Mouse (Mus musculus): Measurements from ENCODE around the gene Gm49393. TPM values are rescaled to one million over a fixed set of nuclear protein-coding genes. Genes with fewer than 3 reads are reported as not detected.
"Not testable (repeated sequence)": the region's sequence is repeated elsewhere in the genome, so short reads cannot be mapped to it uniquely, and the experiment has no call there.

Gm49393 gene
- not detected in 2 replicates for polyA plus RNA-seq (2015; fragmentation: Nextera tagmentation; extraction: Ambion mirVana)

GRCm38 (mm10) chr13:60935490-60935889 is at the start of gene Gm49393:
Gm49393 (minus strand) TSS chr13:60935590.
- not testable (repeated sequence) for H3K4me1 ChIP-seq (replicated peaks); H3K27ac ChIP-seq; H3K9ac ChIP-seq; H3K4me3 ChIP-seq; H3K36me3 ChIP-seq; H3K27me3 ChIP-seq; ATAC-seq (ENCODE audit: low FRiP score); H3K4me2 ChIP-seq
- peaks cover 19% of the 10 kb centered on the region for H3K9me3 ChIP-seq
- 77% methylated on average over 2 of the region's 2 CpGs for WGBS

- H3K4me1 ChIP-seq (replicated peaks); H3K4me3 ChIP-seq; H3K27me3 ChIP-seq; H3K27ac ChIP-seq; H3K9ac ChIP-seq; ATAC-seq (ENCODE audit: low FRiP score); H3K4me2 ChIP-seq; H3K9me3 ChIP-seq; H3K36me3 ChIP-seq: not testable (repeated sequence)
- WGBS = 65% methylated on average over 4 of the region's 4 CpGs
These were observed 36.9 kb upstream of the Gm49393 start for GRCm38 (mm10) chr13:60972319-60972718.

DNA sequence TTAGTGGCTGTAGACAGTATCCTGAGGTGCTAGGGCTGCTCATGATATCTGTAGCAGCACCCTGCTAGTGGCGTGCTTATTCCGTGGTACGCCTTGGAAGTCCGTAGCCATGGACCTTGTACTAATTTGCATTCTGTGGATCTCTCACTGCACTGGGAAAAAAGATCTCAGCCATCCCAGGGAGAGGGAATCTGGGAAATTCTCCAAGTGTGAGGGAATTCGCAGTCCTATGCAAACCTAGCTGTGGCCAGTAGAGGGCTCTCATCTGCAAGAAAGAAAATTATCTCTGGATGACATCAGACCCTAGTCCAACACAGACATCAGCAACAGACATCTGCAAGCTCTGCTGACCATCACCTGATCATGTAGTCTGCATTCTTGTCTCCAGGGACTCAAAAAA is 28.6 kb upstream of the Gm49393 start:
- not testable (repeated sequence) for H3K27me3 ChIP-seq; H3K4me3 ChIP-seq; H3K36me3 ChIP-seq; H3K9ac ChIP-seq; H3K27ac ChIP-seq; ATAC-seq (ENCODE audit: low FRiP score); H3K4me2 ChIP-seq; H3K4me1 ChIP-seq (replicated peaks)
- H3K9me3 ChIP-seq = peaks cover 25% of the 10 kb centered on the region; the same call in 1 of the 2 replicates
- WGBS = 32% methylated on average over 4 of the region's 5 CpGs

DNA sequence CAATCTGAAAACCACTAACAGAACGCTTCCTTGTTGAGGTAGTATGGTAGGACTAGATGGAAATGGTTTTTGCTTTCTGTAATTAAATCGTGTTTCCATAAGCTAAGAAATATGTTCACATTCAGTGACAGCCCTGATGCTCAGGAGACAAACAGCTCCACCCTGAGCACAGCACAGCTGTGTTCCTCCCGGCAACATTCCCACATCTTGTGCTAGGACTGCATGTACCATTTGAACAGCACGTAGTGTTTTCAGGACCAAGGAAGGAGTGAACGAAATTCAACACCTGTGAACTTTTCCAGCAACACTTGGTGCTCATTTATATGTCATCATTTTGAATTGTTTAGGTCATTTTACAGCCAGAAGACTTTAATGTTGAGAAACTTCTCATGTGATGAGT is 26.3 kb upstream of the Gm49393 start:
- no peak overlapping the region for H3K4me2 ChIP-seq
- no peak for ATAC-seq (ENCODE audit: low FRiP score)
- 73% methylated on average over 5 of the region's 5 CpGs for WGBS

DNA sequence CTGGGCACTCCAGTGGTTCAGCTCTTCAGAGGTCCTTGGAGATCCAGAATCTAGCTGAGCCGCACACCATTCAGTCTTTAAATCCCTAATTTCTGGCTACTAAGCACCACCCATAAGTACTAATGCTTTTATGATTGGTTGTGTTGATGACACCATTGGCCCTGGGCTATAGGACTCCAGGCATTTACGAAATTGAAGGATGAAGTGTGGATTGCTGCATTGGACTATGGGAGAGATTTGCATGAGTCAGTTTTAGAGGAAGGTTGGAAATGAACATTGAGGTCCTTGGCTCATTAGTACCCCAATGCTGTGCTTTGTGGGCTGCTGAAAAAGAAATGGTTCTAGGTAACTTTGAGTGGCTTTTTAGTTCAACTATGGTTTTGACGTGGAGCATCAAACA is 6.5 kb upstream of the Gm49393 start, which contains the start of gene Tpbpa:
Tpbpa (minus strand) TSS at position 101 of the 400 bp plus-strand sequence.
- not testable (repeated sequence) for ATAC-seq (ENCODE audit: low FRiP score); H3K9ac ChIP-seq; H3K36me3 ChIP-seq; H3K4me2 ChIP-seq; H3K4me3 ChIP-seq; H3K27ac ChIP-seq; H3K27me3 ChIP-seq; H3K4me1 ChIP-seq (replicated peaks)
- peaks cover 12% of the 10 kb centered on the region; the same call in 1 of the 2 replicates for H3K9me3 ChIP-seq
- 81% methylated on average over 3 of the region's 3 CpGs for WGBS

More for the DNA sequence above, 26.3 kb upstream of the Gm49393 start:
- Histone ChIP-seq H3K9ac (no peak overlapping the region), H3K36me3 (no peaks in the 10 kb centered on the region), H3K27me3 (no peaks in the 10 kb centered on the region), H3K9me3 (peaks cover 29% of the 10 kb centered on the region; the same call in 1 of the 2 replicates), H3K27ac (no peak overlapping the region), H3K4me1 (replicated peaks) (no peaks in the 10 kb centered on the region), H3K4me3 (no peak overlapping the region)

GRCm38 (mm10) chr13:60936500-60936901 is 1.1 kb upstream of the Gm49393 start, which contains the start of the genes Gm49391 and Ctla2a:
Gm49391 (minus strand) TSS chr13:60936571.
Ctla2a (minus strand) TSS chr13:60936625.
- H3K36me3 ChIP-seq = no peaks in the 10 kb centered on the region
- no peak within 1 kb of the TSS for H3K9ac ChIP-seq
- no peak within 1 kb of the TSS for H3K27ac ChIP-seq
- H3K27me3 ChIP-seq = no peaks in the 10 kb centered on the region
- H3K9me3 ChIP-seq = peaks cover 19% of the 10 kb centered on the region
- H3K4me1 ChIP-seq (replicated peaks) = no peaks in the 10 kb centered on the region
- ATAC-seq (ENCODE audit: low FRiP score) = no peak
- no peak within 1 kb of the TSS for H3K4me2 ChIP-seq
- WGBS = 74% methylated on average over 5 of the region's 5 CpGs
- no peak within 1 kb of the TSS for H3K4me3 ChIP-seq

DNA sequence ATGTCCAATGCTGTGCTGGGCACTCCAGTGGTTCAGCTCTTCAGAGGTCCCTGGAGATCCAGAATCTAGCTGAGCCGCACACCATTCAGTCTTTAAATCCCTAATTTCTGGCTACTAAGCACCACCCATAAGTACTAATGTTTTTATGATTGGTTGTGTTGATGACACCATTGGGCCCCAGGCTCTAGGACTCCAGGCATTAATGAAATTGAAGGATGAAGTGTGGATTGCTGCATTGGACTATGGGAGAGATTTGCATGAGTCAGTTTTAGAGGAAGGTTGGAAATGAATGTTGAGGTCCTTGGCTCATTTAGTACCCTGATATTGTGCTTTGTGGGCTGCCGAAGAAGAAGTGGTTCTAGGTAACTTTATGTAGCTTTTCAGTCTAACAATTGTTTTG is 30.6 kb downstream of the Gm49393 start, which contains the start of gene Tpbpb:
Tpbpb (minus strand) TSS at position 101 of the 400 bp plus-strand sequence.
- not testable (repeated sequence) for H3K36me3 ChIP-seq; H3K27me3 ChIP-seq; H3K4me2 ChIP-seq; H3K27ac ChIP-seq; H3K4me1 ChIP-seq (replicated peaks); H3K9ac ChIP-seq; ATAC-seq (ENCODE audit: low FRiP score); H3K4me3 ChIP-seq
- 82% methylated on average over 2 of the region's 2 CpGs for WGBS
- H3K9me3 ChIP-seq = peaks cover 10% of the 10 kb centered on the region; the same call in 1 of the 2 replicates

GRCm38 (mm10) chr13:60897328-60897727 is 38.1 kb downstream of the Gm49393 start, which contains the start of gene Ctla2b:
Ctla2b (minus strand) TSS chr13:60897447.
- Histone ChIP-seq H3K36me3 (no peaks in the 10 kb centered on the region), H3K27me3 (no peaks in the 10 kb centered on the region), H3K9ac (no peak within 1 kb of the TSS), H3K4me3 (no peak within 1 kb of the TSS), H3K27ac (no peak within 1 kb of the TSS), H3K4me1 (replicated peaks) (no peaks in the 10 kb centered on the region), H3K4me2 (no peak within 1 kb of the TSS), H3K9me3 (no peaks in the 10 kb centered on the region)
- ATAC-seq (ENCODE audit: low FRiP score) = no peak
- WGBS = 85% methylated on average over 3 of the region's 3 CpGs

GRCm38 (mm10) chr13:60896794-60897193 is 38.6 kb downstream of the Gm49393 start, which contains the start of gene Gm49392:
Gm49392 (minus strand) TSS chr13:60896894.
- H3K27ac ChIP-seq; H3K9ac ChIP-seq; H3K36me3 ChIP-seq; ATAC-seq (ENCODE audit: low FRiP score); H3K4me2 ChIP-seq; H3K4me1 ChIP-seq (replicated peaks); H3K27me3 ChIP-seq; H3K9me3 ChIP-seq; H3K4me3 ChIP-seq: not testable (repeated sequence)
- 85% methylated on average over 8 of the region's 8 CpGs for WGBS

DNA sequence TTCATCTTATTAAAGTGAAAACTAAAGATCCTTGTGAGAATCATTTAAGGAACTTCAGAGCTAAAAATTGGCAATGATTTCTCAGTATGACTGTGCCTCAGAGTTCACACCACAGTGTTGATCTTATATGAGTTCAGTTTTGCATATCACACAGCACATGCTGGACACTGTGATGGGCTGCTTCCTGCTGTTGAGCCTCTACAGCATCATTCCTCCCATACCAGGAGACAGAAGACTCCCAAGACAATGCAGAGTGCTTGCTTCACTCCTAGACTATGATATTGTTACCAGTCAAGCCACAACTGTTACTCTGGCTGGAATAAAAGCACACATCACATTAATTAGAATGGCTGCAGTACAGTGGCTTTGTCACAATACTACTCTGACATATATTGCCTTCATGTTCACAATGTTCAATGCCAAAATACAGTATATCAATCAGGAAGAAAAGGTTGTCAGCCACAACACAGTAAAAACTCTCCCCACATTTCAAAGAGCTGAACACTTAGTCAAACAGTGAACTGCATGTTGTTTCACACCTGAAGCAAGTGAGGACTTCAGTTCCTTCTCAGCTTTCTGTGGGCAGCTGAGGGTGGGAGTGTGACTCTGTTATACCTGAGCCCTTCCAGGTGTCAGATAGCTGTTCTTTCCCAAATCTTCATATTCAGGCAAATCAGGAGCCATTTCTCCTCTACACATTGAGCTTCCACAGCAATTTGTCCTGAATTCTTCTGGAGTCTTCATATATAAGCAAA is 39.8 kb downstream of the Gm49393 start:
- H3K9me3 ChIP-seq = no peaks in the 10 kb centered on the region
- no peak overlapping the region for H3K9ac ChIP-seq
- no peak overlapping the region for H3K4me3 ChIP-seq
- no peaks in the 10 kb centered on the region for H3K36me3 ChIP-seq
- ATAC-seq (ENCODE audit: low FRiP score) = no peak
- no peaks in the 10 kb centered on the region for H3K27me3 ChIP-seq
- H3K27ac ChIP-seq = no peak overlapping the region
- H3K4me2 ChIP-seq = no peak overlapping the region
- H3K4me1 ChIP-seq (replicated peaks) = no peaks in the 10 kb centered on the region

GRCm38 (mm10) chr13:60892301-60892700 is 43.1 kb downstream of the Gm49393 start:
- Histone ChIP-seq H3K4me2 (no peak overlapping the region), H3K27ac (no peak overlapping the region), H3K27me3 (no peaks in the 10 kb centered on the region), H3K4me3 (no peak overlapping the region), H3K9ac (no peak overlapping the region), H3K36me3 (no peaks in the 10 kb centered on the region), H3K4me1 (replicated peaks) (no peaks in the 10 kb centered on the region), H3K9me3 (no peaks in the 10 kb centered on the region)
- WGBS = 93% methylated on average over 1 of the region's 1 CpGs
- ATAC-seq (ENCODE audit: low FRiP score) = no peak

DNA sequence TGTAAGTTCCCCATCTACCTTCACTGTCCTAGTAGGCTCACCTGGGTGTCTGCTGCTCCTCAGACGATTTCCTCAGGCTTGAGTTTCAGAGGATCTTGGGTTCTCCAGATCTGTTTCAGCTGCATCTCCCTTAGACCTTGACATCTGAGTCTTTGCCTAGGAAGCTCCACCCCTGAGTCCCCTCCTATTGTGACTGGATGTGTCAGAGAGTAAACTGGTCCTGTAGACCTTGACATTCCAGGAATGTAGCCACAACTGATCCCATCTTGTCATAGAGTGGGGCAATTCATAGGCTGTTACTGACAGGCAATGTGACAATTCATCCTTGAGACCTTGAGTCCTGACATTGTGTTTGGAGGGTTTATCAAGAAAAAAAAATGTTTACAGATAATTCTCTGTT is 71.1 kb downstream of the Gm49393 start, which contains the start of gene 4930486L24Rik:
4930486L24Rik (minus strand) TSS at position 195 of the 400 bp plus-strand sequence.
- Histone ChIP-seq H3K9ac (no peak within 1 kb of the TSS), H3K4me1 (replicated peaks) (no peaks in the 10 kb centered on the region), H3K9me3 (no peaks in the 10 kb centered on the region), H3K36me3 (no peaks in the 10 kb centered on the region), H3K4me2 (no peak within 1 kb of the TSS), H3K4me3 (no peak within 1 kb of the TSS), H3K27ac (no peak within 1 kb of the TSS), H3K27me3 (no peaks in the 10 kb centered on the region)
- whole genome bisulfite sequencing = 77% methylated on average over 1 of the region's 1 CpGs
- no peak for ATAC-seq (ENCODE audit: low FRiP score)

Measured in hindbrain, embryonic 13.5 days (tissue).